Mouse (Mus musculus) ES-Bruce4 (cell line): ENCODE results near the gene Fads2.

Source experiments
- CTCF ChIP-seq: IDR thresholded peaks from one replicate; pipeline ENCODE4 v1.8.1; 2011; ENCODE audit warnings: low read depth, low read length
- EP300 ChIP-seq: IDR thresholded peaks from 2 replicates; pipeline ENCODE4 v1.6.1; 2011; ENCODE audit warnings: low read depth, low read length; ENCODE audit not compliant: insufficient read depth
- POLR2A ChIP-seq: IDR thresholded peaks from one replicate; pipeline ENCODE4 v1.8.1; 2011; ENCODE audit warnings: low read length; ENCODE audit not compliant: insufficient read depth

DNA sequence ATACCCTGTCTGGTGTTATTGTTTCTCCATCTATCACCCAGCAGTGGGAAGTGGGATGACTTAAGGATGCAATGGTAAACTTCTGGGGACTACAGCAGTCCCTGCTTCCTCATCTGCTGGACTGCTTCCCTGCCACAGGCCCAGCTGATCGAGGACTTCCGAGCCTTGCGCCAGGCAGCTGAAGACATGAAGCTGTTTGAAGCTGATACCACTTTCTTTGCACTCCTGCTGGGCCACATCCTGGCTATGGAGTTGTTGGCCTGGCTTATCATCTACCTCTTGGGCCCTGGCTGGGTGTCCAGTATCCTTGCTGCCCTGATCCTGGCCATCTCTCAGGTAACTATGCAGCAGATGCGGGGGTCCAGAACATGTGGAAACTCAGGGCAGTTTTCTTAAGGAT is 48.8 kb downstream of the Fads2 start:
- no peak for TF ChIP-seq CTCF
- no peak for TF ChIP-seq EP300
- TF ChIP-seq POLR2A, result no peak
